Mouse (Mus musculus) erythroblast, embryonic 14.5 days (primary cell): ENCODE results near the gene Sox5. TPM values are rescaled to one million over a fixed set of nuclear protein-coding genes. Genes with fewer than 3 reads are reported as not detected.

Experiments
- H3K27me3 ChIP-seq: 2 replicates; pipeline ENCODE4 v1.6.1; 2012; ENCODE audit warnings: inconsistent platforms; ENCODE audit not compliant: control insufficient read depth
- H3K36me3 ChIP-seq: 2 replicates; pipeline ENCODE4 v1.6.1; 2012; ENCODE audit warnings: mild to moderate bottlenecking, inconsistent platforms; ENCODE audit not compliant: control insufficient read depth
- H3K4me1 ChIP-seq: 2 replicates; pipeline ENCODE4 v1.6.1; 2012; ENCODE audit warnings: inconsistent platforms; ENCODE audit not compliant: control insufficient read depth
- H3K4me3 ChIP-seq: replicated peaks from 2 replicates; pipeline ENCODE3; 2012; ENCODE audit warnings: moderate library complexity, mild to moderate bottlenecking, inconsistent platforms
- H3K9me3 ChIP-seq: 2 replicates; pipeline ENCODE4 v1.6.1; 2012; ENCODE audit warnings: low read length, inconsistent platforms, mixed read lengths; ENCODE audit not compliant: control insufficient read depth
- GATA1 ChIP-seq: IDR thresholded peaks from 2 replicates; pipeline ENCODE4 v1.6.1; 2012; ENCODE audit warnings: low read length, inconsistent platforms, mixed read lengths
- TAL1 ChIP-seq: IDR thresholded peaks from 3 replicates; pipeline ENCODE4 v1.6.1; 2012; ENCODE audit warnings: low read length, inconsistent platforms, mixed read lengths
- polyA plus RNA-seq: library from polyadenylated mRNA; stranded (reverse); fragments of >175 nt; gene quantifications from 2 replicates; pipeline ENCODE4 v1.2.3, GENCODE M21; 2012

The Sox5 gene
- polyA plus RNA-seq, 1 experiment, result not detected

GRCm38 (mm10) chr6:144584854-144585253, 196.9 kb downstream of the Sox5 start:
- H3K9me3 ChIP-seq, result no peaks in the 10 kb centered on the region

GRCm38 (mm10) chr6:144584074-144584840, 197.5 kb downstream of the Sox5 start:
- TF ChIP-seq TAL1 (no peak), GATA1 (no peak)
- no peaks in the 10 kb centered on the region for H3K27me3 ChIP-seq
- H3K4me1 ChIP-seq, result no peaks in the 10 kb centered on the region
- H3K9me3 ChIP-seq, result no peaks in the 10 kb centered on the region
- H3K4me3 ChIP-seq, result no peak overlapping the region
- no peaks in the 10 kb centered on the region for H3K36me3 ChIP-seq

More at GRCm38 (mm10) chr6:144584854-144585253, 196.9 kb downstream of the Sox5 start:
- H3K36me3 ChIP-seq, result no peaks in the 10 kb centered on the region
- TF ChIP-seq GATA1 (no peak), TAL1 (no peak)
- no peaks in the 10 kb centered on the region for H3K27me3 ChIP-seq
- H3K4me1 ChIP-seq, result no peaks in the 10 kb centered on the region
- no peak overlapping the region for H3K4me3 ChIP-seq

GRCm38 (mm10) chr6:144579301-144579700, 202.5 kb downstream of the Sox5 start:
- TF ChIP-seq TAL1, result no peak
- no peak for TF ChIP-seq GATA1
- Histone ChIP-seq H3K4me1 (no peaks in the 10 kb centered on the region), H3K27me3 (no peaks in the 10 kb centered on the region), H3K9me3 (no peaks in the 10 kb centered on the region), H3K4me3 (no peak overlapping the region), H3K36me3 (no peaks in the 10 kb centered on the region)

- Histone ChIP-seq H3K4me3 (no peak overlapping the region), H3K36me3 (no peaks in the 10 kb centered on the region), H3K27me3 (no peaks in the 10 kb centered on the region), H3K4me1 (no peaks in the 10 kb centered on the region; the same call in 1 of the 2 replicates), H3K9me3 (no peaks in the 10 kb centered on the region; the same call in 1 of the 2 replicates)
- TF ChIP-seq GATA1 (no peak), TAL1 (no peak)
These were observed 210.9 kb downstream of the Sox5 start for GRCm38 (mm10) chr6:144570850-144571249.

GRCm38 (mm10) chr6:144565827-144566226, 215.9 kb downstream of the Sox5 start:
- Histone ChIP-seq H3K4me3 (no peak overlapping the region), H3K9me3 (no peaks in the 10 kb centered on the region; the same call in 1 of the 2 replicates), H3K27me3 (no peaks in the 10 kb centered on the region), H3K4me1 (no peaks in the 10 kb centered on the region; the same call in 1 of the 2 replicates), H3K36me3 (no peaks in the 10 kb centered on the region)
- TF ChIP-seq TAL1 (no peak), GATA1 (no peak)

GRCm38 (mm10) chr6:144561718-144562117, 220.1 kb downstream of the Sox5 start:
- Histone ChIP-seq H3K4me1 (no peaks in the 10 kb centered on the region; the same call in 1 of the 2 replicates), H3K27me3 (no peaks in the 10 kb centered on the region), H3K4me3 (no peak overlapping the region), H3K9me3 (no peaks in the 10 kb centered on the region), H3K36me3 (no peaks in the 10 kb centered on the region)
- TF ChIP-seq TAL1 (no peak), GATA1 (no peak)

- Histone ChIP-seq H3K36me3 (no peaks in the 10 kb centered on the region), H3K4me3 (no peak overlapping the region), H3K4me1 (no peaks in the 10 kb centered on the region), H3K9me3 (no peaks in the 10 kb centered on the region), H3K27me3 (no peaks in the 10 kb centered on the region)
- TF ChIP-seq GATA1, result no peak
- no peak for TF ChIP-seq TAL1
These were observed 221.6 kb downstream of the Sox5 start for GRCm38 (mm10) chr6:144560211-144560610.

- TF ChIP-seq TAL1 (no peak), GATA1 (no peak)
These were observed 228.3 kb downstream of the Sox5 start for GRCm38 (mm10) chr6:144553476-144553875.

GRCm38 (mm10) chr6:144548991-144549390, 232.8 kb downstream of the Sox5 start:
- Histone ChIP-seq H3K9me3 (peaks cover 7% of the 10 kb centered on the region; the same call in 1 of the 2 replicates), H3K36me3 (no peaks in the 10 kb centered on the region), H3K4me3 (no peak overlapping the region), H3K27me3 (no peaks in the 10 kb centered on the region), H3K4me1 (no peaks in the 10 kb centered on the region)
- no peak for TF ChIP-seq TAL1
- TF ChIP-seq GATA1, result no peak

More at GRCm38 (mm10) chr6:144553476-144553875, 228.3 kb downstream of the Sox5 start:
- no peaks in the 10 kb centered on the region for H3K4me1 ChIP-seq
- no peaks in the 10 kb centered on the region for H3K27me3 ChIP-seq
- H3K36me3 ChIP-seq, result no peaks in the 10 kb centered on the region
- H3K4me3 ChIP-seq, result no peak overlapping the region
- H3K9me3 ChIP-seq, result no peaks in the 10 kb centered on the region

GRCm38 (mm10) chr6:144547141-144547540, 234.6 kb downstream of the Sox5 start:
- no peaks in the 10 kb centered on the region for H3K27me3 ChIP-seq
- peaks cover 7% of the 10 kb centered on the region; the same call in 1 of the 2 replicates for H3K9me3 ChIP-seq
- TF ChIP-seq TAL1 (no peak), GATA1 (no peak)
- no peaks in the 10 kb centered on the region for H3K4me1 ChIP-seq
- H3K4me3 ChIP-seq, result no peak overlapping the region
- H3K36me3 ChIP-seq, result no peaks in the 10 kb centered on the region
